Mouse (Mus musculus): ENCODE measurements around the gene Rab5c.

Rab5c gene

DNA sequence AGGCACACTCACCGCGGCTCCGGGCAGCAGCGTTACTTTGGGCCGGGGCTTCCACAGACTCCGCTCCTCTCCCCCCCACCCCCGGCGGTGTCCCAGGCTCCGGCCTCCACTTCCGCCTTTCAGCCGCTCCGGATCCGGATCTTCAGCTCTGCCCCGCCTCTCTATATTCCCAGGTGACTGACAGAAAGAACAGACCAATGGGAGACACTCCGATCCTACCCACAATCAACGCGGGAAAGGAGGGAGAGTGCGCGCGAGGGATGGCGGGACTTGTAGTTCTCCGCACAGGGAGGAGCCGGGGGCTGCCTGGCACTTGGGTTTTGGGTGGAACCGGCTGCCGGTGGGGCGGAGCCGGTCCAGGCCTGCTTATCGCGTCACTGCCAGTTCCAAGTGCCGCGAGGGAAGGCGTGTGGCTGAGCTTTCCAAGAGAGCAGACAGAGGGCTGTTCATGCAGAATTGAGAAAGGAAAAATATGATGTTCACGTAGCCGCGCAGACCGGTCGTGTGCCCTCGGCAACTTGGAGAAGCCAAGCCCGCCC is at the start of gene Rab5c:
Rab5c (minus strand) TSS at position 150 of the 539 bp plus-strand sequence.
- DNase-seq: peak; percentile 100

DNA sequence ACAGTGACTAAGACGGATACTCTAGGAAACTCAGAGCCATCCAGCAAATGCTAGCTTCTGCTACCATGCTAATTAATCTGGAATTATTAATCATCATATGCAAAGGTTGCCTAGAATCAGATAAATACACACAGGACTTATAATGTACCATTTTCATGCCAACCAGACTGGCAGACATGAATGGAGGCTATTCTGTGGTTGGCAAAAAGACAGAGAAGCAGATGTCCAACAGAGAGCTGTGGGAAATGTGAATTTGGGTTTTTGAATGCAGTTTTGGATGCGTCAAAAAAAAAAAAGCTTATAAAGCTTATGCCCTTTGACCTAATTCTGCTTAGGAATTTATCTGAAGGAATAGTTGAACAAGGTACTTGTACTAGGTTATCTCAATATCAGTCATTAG is 47.8 kb upstream of the Rab5c start:
- DNase-seq: no peak

DNA sequence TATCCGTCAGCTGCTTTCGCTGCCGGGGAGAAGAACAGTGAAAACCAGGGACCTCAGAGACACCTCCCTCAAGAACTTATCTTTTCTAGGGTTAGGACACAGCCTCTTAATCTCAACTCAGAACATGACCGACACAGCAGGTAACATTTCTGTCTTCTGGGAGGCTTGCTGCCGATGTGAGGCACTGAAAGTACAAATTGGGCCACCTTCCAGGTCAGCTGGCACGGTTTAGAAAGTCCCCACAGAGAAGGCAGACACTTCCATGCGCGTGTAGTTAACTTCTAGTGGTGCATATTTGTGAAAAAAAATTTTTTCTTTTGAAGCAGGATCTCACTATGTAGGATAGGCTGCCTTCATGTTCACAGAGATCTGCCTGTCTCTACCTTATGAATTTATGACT is 46.3 kb upstream of the Rab5c start:
- no peak for DNase-seq

DNA sequence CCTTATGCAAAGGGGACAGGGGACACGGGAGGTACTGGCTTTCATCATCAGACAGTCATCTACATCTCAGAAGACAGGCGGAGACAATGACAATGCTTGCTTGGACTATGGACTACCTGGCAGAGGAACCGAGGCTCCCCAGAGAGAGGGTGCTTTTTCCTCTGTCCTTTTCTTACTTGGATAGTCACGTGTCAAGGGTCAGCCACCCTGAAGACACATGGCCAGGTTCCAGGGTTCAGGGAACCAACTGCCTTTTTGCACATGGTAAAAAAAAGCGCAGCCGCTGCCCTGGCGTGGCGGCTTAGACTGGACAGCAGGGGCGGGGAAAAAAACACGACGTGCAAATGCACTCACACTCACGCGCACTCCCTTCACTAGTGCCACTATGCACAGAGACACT is 44.6 kb upstream of the Rab5c start:
- DNase-seq: no peak

DNA sequence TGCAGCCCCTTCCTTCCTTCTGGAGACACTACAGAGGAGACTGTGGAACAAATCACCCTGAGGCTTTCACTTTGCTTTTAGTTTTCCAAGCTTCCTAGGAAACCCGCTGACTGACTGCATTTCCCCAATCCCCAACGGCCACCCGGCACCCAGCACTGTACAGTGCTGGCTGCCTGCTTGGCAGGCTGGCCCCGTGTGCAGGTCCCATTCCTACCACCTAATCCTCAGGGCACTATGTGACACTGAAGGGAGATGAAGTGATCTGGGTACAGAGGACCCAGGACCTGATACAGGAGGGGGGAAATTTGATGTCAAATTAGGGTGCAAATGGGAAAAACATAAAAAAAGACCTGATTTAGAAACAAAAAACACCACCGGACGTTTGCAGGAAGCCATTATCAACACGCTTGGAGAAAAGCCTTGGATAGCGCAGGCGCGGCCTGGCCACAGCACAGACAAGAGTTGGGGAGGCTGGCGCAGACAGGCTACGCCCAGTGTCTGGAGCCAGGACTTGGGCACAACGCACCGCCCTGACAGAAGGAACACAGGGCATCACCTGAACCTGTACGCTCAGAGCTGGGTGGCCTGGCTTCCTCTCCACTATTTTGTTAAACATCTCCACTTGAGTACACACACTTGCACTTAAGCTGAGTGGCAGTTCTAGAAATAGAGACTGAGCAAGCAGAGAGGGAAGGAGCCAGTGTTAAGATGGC is 43.9 kb upstream of the Rab5c start:
- DNase-seq: peak; percentile 64

DNA sequence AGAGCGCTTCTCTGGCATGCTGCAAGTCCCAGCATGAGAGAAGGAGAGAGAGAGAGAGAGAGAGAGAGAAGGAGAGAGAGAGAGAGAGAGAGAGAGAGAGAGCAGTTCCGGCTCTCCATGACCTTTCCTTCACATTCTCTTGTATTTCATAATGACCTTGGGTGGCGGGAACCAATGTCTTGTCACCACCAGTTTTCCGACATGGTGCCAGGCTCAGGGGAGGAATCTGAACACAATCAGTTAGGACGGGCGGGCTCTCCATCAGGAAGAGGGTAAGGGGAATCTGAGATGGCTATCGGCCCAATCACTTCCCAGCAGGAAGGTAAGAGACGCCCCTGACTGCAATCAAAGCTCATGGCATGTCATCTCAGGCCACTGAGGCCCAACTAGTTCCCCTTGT is 42.2 kb upstream of the Rab5c start:
- no peak for DNase-seq

DNA sequence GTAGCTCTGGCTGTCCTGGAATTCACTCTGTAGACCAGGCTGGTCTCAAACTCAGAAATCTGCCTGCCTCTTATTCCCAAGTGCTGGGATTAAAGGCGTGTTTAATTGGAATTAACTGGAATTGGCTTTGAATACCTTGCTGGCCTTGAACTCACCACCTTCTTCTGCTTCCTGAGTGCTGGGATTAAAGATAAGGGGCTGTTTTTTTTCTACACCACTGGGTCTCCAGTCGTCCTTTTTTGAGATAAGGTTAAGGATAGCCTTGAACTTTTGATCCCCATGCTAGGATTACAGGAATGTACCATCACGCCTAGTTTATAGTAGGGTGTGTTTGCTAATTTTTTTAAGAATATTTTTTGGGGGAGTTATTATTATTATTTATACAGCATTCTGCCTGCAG is 40.1 kb upstream of the Rab5c start:
- DNase-seq: no peak

DNA sequence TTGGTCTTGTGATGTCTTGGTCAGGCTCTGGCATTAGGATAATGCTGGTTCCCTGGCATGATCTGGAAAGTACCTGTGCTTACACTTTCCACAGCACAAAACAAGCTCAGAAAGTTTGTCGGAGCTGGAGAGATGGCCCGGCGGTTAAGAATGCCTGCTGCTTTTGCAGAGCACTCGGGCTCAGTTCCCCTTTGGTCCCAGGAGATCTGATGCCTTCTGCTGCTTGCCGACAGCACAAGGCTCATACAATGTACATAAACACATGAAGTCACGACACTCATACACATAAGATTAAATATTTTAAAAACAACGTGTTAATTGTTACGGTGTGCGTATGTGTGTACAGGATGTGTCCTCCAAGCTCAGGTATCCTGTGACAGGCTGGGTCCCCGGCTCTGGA is 37.9 kb upstream of the Rab5c start:
- no peak for DNase-seq

DNA sequence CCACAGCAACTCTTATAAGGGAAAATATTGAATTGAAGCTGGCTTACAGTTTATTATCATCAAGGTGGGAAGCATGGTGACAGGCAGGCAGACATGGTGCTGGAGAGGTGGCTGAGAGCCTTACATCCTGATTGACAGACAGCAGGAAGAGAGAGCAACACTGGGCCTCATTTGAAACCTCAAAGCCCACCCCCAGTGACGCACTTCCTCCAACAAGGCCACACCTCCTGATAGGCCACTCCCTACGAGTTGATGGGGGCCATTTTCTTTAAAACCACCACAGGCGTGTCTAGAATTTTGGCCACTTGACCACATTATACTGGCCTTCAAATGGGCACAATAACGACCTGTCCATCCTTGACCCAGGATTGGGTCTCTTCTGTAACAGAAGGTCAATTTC is 36.2 kb upstream of the Rab5c start:
- no peak for DNase-seq

DNA sequence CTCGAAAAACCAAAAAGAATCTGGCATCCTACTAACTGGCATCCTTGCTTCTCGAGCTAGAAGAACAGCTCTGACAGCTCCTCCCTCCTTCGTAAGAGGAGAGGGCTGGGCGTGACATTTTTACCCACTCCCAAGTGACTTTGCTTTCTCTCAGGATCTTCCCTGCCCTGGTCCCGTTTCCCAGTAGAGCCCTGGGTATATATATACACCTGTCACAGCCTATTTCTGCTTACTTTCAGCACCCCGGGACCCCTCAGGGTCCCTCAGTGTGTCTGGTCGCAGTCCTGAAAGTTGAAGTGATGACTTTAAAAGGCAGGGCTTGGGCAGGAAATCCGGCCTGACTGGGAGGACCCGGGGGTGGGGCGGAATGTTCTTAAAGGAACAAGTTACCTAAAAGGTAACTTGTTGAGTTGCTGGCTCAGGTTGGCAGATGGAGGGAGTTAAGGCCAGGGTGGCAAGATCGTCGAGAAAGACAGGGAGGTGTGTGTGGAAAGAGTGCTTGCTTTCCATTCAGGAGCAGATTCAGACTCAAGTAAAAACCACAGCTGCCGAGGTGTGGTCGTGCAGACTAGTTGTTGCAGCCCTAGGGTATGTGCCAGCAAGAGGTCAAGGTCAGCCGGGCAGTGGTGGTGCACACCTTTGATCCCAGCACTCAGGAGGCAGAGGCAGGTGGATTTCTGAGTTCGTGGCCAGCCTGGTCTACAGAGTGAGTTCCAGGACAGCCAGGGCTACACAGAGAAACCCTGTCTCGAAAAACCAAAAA is 32.8 kb upstream of the Rab5c start, which contains the start of gene Ghdc:
Ghdc (minus strand) TSS at position 312 of the 763 bp plus-strand sequence.
- peak; percentile 96 for DNase-seq

DNA sequence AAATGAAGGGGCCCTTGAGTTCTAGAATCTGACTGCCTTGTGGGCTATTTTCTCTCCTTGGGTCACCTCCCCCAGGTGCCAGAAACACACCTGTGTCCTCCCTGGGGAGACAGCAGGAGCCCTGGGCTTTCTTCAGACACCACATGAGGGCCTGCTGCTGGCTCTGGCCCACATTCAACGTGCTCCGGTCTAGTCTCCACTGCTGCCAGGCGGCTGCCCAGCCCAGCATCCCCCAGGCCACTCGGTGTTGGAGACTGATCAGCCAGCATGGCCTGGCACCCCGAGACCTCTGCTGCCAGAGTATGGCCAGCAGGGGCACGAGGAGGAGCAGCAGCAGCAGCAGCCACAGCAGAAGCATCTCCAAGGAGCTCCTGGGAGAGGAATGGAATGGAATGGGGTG is 32.0 kb upstream of the Rab5c start:
- no peak for DNase-seq

DNA sequence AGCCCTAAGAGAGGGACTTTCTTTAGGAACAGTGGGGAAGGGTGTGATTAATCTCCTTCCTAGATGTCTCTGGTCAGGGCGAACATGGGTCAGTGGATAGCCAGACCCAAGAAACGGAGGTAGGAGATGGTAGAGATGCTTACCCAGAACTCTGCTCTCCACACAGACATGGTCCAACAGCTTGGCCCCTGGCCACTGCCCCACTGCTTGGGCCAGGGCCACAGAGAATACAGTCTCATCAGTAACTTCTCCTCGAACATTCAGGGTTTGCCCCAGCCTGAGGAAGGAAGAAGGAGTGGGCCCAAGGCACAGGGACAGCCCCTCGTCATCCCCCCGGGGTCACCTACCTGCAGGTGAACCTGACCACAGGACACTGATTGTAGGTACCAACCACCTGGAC is 29.9 kb upstream of the Rab5c start:
- no peak for DNase-seq

DNA sequence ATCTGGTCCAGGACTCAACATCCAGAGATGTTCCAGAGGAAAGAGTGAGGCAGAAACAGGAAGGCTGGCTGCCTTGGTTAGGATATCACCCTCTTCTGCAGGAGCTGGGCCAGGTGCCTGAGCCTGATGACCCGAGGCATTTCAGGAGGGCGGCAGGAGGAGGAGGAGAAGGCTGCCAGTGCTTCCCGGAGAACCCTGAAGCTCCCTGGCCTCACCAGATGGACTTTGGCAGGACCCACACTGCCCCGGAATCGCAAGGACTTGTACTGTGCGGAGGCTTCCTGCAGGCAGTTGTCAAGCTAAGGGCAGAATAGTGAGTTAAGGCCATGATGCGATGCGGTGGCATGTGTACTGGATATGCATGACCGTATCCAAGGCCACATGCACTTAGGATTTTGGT is 28.7 kb upstream of the Rab5c start:
- DNase-seq: no peak

DNA sequence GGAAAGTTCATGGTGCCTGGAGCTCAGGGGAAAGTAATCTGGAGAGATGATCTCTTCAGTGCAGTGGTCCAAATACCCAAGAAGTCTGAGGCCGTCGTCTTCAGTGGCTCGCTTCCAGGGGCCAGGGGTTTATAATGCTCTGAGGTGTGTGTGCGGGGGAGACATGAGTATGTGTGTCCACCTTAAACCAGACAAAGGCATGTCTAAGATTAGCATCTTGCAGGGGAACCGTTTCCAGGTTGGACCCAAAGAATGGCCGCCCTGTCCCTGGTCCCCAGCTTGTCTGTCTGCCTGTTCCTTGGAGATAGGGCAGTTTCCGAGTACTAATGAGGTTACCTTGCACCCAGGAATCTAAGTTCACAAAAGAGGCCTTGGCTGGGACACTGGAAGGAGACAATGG is 24.8 kb upstream of the Rab5c start, which contains the start of gene Hcrt:
Hcrt (minus strand) TSS at position 101 of the 400 bp plus-strand sequence.
- no peak for DNase-seq

DNA sequence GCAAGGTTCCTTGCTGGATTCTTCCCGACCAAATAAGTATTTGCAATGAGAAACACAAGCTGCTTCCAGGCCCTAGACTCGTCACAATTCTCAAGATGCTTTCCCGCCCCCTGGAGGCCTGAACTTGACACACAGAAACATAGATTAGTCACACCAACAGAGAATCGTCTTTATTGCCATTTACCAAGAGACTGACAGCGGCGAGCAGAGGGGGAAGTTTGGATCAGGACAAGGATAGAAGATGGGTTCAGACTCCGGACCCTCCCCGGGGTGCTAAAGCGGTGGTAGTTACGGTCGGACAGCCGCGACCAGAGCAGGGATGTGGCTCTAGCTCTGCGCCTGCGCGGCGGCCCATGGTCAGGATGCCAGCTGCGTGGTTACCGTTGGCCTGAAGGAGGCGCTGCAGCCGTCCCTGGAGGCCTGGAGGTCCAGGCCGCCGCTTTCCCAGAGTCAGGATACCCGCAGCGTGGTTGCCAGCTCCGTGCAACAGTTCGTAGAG is 23.6 kb upstream of the Rab5c start:
- DNase-seq: peak; percentile 91

DNA sequence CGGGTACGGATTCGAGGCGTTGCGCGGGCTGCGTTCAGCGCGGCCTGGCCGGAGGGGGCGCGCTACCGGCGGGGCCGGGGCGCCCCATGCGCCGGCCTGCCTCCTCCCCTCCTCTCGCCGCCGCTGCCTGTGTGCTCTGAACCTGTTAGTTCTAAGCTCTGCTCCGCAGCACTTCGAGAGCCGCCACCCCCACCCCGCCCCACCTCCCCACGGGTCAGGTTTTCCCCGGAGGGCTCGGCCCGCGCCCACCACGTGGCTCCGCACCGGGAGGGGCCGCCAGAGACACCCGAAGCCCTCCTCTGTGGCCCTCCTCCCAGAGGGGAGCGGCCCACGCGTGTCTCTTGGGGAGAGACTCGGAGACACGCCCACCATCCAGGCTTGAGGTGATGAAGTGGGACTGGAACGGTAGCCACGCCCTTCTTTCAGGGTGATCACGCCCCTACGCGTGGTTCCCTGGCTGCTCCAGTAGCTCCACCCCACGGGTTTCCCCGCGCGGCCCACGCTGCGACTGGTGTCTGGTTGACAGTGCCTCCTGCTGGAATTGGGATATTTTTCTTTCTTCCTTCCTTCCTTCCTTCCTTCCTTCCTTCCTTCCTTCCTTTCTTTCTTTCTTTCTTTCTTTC is 21.7 kb upstream of the Rab5c start, which contains the start of gene Kcnh4:
Kcnh4 (minus strand) TSS at position 332 of the 623 bp plus-strand sequence.
- peak; percentile 86 for DNase-seq

DNA sequence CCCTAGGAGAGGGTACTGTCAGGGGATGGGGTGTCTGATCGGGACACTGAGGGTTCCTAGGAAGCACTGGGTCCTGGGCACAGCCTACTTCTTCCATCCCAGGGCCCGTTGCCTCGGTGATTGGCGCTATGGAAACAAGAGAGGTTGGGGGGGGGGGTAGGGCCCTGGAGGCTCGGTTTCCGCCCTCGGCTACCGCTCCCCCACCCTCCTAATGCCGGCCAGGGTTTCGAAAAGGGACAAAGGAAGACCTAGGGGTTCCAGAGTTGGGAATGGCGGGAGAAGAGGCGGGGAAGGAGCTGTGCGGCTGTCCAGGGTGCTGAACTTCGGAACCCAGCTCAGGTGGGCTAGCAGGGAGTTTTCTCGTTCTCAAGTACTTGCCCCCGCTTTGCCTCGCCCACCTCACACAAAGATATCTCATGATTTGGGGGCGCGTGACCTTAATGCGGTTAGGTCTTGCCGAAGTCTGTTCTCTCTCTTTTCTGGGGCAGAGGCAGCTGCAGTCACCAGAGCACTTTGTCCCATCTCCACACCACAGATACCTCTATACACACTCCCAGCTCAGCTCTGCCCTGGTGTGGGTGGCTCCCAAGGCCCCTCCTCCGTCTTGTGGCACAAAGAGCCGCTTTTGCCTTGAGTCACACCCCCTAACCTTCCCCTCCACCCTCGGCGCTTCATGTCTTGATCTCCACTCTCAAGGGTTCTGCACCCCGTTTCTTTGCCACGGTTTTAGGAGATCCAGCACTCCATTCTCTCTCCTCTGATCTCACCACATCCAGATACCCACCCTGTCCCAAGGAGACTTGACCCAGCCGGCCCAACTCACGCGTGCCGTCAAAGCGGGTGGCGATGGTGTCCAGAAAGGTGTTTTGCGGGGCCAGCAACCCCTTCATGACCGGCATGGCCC is 20.9 kb upstream of the Rab5c start:
- peak; percentile 42 for DNase-seq

DNA sequence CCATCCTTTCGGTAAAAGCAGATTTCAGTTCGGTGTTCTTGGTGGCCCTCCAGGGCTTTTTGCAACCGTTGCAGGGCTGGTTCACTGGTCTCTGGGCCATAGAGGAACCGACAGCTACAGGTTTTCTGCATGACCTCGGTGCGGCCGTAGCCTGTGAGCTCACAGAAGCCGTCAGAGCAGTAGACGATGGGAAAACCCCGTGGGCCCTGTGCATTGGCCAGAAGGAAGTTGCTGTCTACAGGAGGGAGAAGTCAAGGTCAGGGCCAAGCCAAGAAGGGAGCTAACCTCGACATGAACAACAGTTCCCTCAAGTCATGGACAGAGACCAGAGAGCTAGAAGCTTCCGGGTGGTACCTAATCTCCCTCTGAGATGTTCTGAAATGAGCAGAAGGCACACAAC is 19.6 kb upstream of the Rab5c start:
- no peak for DNase-seq

DNA sequence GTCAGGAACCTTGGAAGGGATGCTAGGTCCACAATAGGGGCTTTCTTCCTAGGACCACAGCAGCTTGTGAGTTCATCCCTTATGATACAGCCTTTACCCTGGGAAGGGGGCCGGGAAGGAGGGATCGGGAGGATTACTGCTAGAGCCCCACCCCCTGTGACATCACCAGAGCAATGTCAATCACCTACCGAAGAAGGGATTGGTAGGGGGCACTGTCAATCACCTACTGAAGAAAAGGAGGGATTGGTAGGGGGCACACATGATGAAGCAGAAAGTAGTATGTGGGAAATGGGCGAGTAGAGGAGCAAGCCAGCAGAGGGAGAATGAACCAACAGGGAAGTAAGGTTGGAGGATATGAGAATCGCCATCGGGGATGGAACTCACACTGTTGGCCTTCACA is 18.5 kb upstream of the Rab5c start:
- DNase-seq: no peak

DNA sequence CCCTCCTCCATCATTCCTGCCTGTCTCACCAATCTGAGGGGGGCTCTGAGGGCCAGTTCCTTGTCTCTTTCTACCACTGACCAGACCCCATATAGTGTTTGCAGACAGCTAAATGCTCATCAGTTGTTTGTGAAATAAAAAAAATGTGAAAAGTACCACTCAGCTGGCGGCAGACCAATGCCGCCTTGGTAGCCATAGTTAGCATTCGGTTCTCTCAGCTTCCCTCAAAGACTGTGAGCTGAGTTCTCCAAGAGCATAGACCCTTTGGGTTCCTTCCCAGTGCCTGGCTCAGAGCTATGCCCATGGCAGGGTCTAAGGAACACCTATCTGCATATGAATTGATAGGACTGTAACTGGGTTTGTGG is 16.7 kb upstream of the Rab5c start:
- no peak for DNase-seq

DNA sequence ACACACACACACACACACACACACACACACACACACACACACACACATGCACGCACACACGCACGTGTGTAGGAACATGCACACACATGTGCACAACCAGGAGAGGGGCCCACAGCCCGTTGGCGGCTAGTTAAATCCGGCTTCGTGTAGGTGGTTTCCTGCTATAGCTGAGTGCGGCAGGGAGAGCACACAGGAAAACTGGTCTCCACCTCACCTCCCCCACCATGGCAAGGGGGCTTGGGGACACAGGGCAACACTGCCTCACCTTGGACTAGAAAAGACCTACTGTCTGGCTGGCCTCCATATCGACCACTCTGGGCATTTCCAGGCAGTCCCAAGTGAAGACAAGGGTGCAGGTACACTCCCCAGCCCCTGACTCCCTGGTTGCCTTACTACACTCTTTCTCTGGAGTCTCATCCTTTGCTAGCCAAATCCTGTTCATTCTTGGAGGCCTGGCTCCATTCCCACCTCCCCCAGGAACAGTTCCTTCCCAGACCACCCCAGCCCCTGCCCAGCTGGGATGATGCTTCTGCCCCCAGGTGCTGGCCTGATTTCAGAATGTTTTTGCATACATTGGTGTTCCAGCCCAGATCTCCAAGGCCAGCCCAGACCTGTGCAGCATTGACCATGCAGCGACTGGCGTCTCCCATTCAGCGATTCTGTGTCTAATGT is 16.1 kb upstream of the Rab5c start:
- DNase-seq: no peak

DNA sequence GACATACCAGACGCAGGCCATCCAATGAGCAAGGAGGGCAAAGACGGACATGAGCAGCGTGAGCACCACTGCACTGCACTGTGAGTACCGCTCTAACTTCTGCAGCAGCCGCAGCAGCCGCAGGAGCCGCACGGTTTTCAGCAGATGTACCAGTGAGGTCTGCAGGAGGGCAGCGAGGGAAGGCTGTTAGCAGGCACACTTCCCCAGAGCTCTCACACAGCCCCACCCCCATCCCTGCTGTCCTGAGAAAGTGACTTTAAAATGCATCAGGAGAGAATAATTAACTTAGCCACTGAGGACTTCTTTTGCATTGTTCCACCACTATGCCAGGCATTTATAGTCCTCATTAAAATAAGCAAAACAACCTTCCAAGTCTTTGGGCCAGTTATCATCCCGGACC is 14.3 kb upstream of the Rab5c start:
- no peak for DNase-seq

Measured in lung, postnatal 36 days (tissue).